Comparison of ENCODE assay signal across 27 mouse cellular contexts in genomic region chr11:55542128-55542527, GRCm38 (mm10).
"Had no signal": no experiment of that assay in that cellular context is flagged by ENCODE, and none has a peak within 500 bp of the region (broad histone marks: within the 10 kb centered on the region; RNA-seq: fewer than 3 reads in every experiment).

No protein-coding gene starts in this region.

- H3K9ac ChIP-seq: embryonic facial prominence, embryonic 12.5 days; embryonic facial prominence, embryonic 13.5 days; embryonic facial prominence, embryonic 15.5 days; forebrain, embryonic 12.5 days; forebrain, embryonic 13.5 days; forebrain, embryonic 15.5 days; forebrain, postnatal 0 days had no signal

- DNase-seq: cerebellum, adult 8-10 months; cerebellum, adult 9-10 months; cerebellum, adult 9-11 months; cerebellum, postnatal 10 days; cerebellum, postnatal 14 days; cerebellum, postnatal 25 days; cerebellum, postnatal 36 days; embryo, embryonic 11 days; forebrain, postnatal 0 days; gastrocnemius, adult 2 months; gastrocnemius, postnatal 10 days; gastrocnemius, postnatal 14 days; gastrocnemius, postnatal 25 days; gastrocnemius, postnatal 36 days; heart, adult 18-20 months; heart, adult 2 months had no signal

- ATAC-seq: forebrain, embryonic 13.5 days; forebrain, embryonic 14.5 days; forebrain, embryonic 15.5 days; forebrain, embryonic 16.5 days; forebrain, postnatal 0 days had no signal

- H3K27ac ChIP-seq: embryonic facial prominence, embryonic 10.5 days; embryonic facial prominence, embryonic 12.5 days; embryonic facial prominence, embryonic 13.5 days; embryonic facial prominence, embryonic 15.5 days; forebrain, embryonic 10.5 days; forebrain, embryonic 12.5 days; forebrain, embryonic 13.5 days; forebrain, embryonic 15.5 days; gastrocnemius, adult 2 months; heart, adult 2 months had no signal

- H3K4me1 ChIP-seq: embryonic facial prominence, embryonic 12.5 days; embryonic facial prominence, embryonic 13.5 days; embryonic facial prominence, embryonic 15.5 days; forebrain, embryonic 10.5 days; forebrain, embryonic 12.5 days; forebrain, embryonic 13.5 days; forebrain, embryonic 15.5 days had no signal

- H3K9me3 ChIP-seq: embryonic facial prominence, embryonic 10.5 days; embryonic facial prominence, embryonic 13.5 days; embryonic facial prominence, embryonic 15.5 days; forebrain, embryonic 12.5 days; forebrain, embryonic 15.5 days had no signal

- H3K4me2 ChIP-seq: embryonic facial prominence, embryonic 12.5 days; embryonic facial prominence, embryonic 13.5 days; embryonic facial prominence, embryonic 15.5 days; forebrain, embryonic 12.5 days; forebrain, embryonic 13.5 days; forebrain, embryonic 15.5 days had no signal

- H3K27me3 ChIP-seq: embryonic facial prominence, embryonic 12.5 days; embryonic facial prominence, embryonic 13.5 days; embryonic facial prominence, embryonic 15.5 days; forebrain, embryonic 12.5 days; forebrain, embryonic 13.5 days; forebrain, embryonic 15.5 days had no signal

- H3K36me3 ChIP-seq: embryonic facial prominence, embryonic 10.5 days; embryonic facial prominence, embryonic 12.5 days; embryonic facial prominence, embryonic 13.5 days; embryonic facial prominence, embryonic 15.5 days; forebrain, embryonic 10.5 days; forebrain, embryonic 12.5 days; forebrain, embryonic 15.5 days had no signal

- H3K4me3 ChIP-seq: embryonic facial prominence, embryonic 10.5 days; embryonic facial prominence, embryonic 12.5 days; embryonic facial prominence, embryonic 13.5 days; embryonic facial prominence, embryonic 15.5 days; erythroblast, embryonic 14.5 days; forebrain, embryonic 10.5 days; forebrain, embryonic 12.5 days; forebrain, embryonic 13.5 days; forebrain, embryonic 15.5 days; gastrocnemius, adult 2 months; heart, adult 2 months had no signal
